Mouse (Mus musculus) urinary bladder, adult 18-20 months (tissue): ENCODE data around the gene Rnf111.
"Not testable (repeated sequence)": the region's sequence is repeated elsewhere in the genome, so short reads cannot be mapped to it uniquely, and the experiment has no call there.

Source experiments
- DNase-seq, 2 experiments: peaks; one replicate each; pipeline ENCODE4 v3.0.0; 2022; ENCODE audit warnings: low spot score in 2 of 2, mixed read lengths in 2 of 2

The Rnf111 gene

DNA sequence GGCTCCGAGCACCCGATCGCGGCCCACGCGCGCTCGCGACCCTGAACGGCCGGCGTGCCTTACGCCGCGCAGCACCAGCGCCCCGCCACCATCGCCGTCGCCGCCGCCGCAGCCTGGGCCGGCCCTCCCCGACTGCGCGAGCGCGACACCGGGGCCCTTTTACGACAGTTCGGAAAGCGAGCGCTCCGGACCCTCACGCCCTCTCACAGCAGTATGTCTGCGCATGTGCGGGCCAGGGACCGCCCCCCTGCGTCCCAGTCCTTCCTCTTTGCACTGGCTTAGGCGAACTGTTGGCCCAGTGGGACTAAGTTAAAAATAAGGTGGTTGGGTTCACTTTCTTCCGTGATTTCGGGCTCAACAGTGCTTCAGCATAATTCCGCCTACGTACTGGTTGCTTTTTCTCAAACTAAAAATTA lies at the start of gene Rnf111:
TSS of gene Rnf111 (minus strand) at position 100 of the 416 bp plus-strand sequence.
- peak; percentile 91 to 96 for DNase-seq

DNA sequence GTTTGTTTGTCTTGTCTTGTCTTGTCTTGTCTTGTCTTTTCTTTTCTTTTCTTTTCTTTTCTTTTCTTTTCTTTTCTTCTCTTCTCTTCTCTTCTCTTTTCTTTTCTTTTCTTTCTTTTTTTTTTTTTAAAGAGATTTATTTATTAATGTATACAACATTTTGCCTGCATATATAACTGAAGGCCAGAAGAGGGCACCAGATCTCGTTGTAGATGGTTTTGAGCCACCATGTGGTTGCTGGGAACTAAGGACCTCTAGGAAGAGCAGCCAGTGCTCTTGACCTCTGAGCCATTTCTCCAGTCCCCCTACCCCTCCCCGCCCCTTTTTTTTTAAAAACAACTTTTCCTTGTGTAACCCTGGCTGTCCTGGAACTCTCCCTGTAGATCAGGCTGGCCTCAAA lies 48.7 kb upstream of the Rnf111 start:
- DNase-seq: not testable (repeated sequence)

DNA sequence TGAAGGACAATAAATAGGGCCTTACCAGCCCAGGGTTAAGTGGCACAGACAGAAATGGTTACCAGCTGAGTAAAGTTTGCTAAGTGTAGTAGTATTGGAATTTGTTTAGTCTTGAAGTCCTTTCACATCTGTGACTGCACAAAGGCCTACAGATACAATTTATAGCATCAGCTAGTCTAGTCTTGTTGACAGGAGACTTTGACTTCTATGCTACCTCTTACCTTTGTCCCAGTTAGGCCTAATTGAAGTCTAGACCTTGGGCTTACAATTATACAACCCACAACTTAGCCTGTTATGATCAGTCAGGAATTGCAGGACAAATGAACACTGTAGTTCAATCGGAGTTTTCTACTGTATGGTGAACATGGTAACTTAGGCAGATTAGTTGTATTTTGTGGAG lies 48.0 kb upstream of the Rnf111 start:
- DNase-seq: no peak

DNA sequence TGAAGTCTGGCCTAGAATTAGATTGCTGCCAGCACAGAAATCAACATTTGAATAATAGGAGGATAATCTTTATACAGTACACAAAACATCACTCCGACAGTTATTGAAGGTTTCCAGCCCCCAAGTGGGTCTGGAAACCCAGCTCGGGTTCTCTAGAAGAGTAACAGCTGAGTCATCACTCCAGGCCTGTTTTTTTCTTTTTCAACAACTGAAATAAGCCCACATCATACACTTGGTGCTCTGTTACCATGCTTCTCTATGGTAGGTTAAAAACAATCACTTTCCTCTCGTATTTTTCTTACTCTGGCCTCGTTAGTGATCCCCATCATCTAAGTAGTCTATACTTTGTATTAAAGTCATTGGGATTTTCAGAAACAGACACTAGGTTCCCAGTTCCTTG lies 44.8 kb upstream of the Rnf111 start:
- no peak for DNase-seq

DNA sequence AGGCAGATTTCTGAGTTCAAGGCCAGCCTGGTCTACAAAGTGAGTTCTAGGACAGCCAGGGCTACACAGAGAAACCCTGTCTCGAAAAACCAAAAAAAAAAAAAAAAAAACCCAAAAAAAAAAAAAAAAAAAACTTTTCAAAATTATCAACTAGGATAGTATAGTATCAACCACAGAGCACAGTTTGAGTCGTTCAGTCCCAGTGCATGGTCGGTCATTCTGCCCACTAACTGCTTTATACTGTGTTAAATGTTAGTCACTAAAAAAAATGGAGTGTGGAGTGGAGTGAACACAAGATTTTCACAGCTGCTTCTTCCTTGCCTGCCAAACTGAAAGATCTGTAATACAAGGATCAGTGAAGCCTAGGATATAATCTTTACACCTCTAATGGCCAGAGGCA lies 43.1 kb upstream of the Rnf111 start:
- DNase-seq: not testable (repeated sequence)

DNA sequence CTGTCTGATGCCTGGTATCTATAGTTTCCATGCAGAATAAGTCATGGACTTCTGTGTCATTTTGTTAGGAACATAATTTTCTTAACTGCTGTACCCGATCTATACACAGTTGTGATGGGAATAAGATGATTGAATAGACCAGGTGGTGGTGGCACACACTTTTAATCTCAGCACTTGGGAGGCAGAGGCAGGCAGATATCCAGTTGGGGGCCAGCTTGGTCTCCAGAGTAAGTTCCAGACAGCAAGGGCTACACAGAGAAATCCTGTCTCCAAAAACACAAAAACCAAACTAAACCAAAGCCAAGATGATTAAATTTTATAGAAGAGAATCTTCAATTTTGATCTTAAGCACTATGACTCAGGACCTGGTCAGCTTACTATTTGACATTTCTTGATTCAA lies 41.3 kb upstream of the Rnf111 start:
- no peak for DNase-seq

DNA sequence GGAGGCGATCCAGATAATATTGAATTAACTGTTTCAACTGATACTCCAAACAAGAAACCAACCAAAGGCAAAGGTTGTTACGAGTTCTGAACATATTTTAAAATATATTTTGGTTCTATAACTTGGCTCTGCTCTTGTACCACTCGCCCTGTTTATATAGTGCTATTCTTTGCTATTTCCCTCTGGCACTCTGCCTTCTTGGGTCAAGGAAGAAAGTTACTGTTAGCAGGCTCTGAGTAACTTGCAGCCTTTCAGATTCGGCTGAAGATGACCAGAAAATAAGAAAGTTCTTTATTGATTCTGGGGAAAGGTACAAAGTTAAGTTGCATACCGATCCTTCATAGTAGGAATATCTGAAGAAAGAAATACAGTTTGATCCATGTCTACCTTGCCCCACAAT lies 40.5 kb upstream of the Rnf111 start:
- DNase-seq: no peak

DNA sequence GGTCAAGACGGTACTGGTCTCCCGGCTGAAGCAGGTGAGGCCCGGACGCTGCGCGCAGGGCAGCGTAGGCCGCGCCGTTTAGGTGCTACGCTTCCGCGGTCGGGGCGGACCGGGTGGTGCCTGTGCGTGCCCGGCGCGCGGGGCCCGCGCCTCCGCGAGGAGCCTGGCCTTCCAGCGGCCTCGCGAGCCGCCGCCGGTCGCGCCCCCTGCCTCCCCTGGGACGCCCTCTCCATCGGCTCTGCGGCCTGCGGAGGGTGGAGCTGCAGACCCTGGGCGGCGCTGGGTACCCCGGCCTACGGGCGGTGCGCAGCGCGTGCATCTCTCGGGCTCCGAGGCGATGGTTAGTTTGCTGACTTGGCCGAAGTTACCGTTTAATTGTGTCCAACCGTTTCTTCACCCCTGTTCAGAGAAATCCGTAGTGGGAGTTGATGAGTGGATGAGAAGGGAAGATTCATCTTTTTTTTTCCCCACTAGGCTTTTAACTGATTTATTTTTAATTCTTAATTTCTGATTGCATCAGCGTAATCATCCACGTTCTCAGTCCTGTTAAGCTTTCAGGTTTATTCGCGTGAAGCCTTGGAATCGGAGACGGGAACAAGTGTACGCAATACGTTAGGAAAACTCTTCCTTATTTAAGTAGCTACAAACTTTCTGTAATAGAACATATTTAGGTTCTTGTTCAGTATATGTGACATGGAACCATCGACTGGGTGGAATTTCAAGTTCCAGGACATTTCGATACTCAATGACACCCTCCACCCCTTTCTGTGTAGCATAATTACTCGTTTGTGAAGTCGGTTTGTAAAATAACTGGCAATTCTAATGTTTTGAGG lies 39.7 kb upstream of the Rnf111 start:
- DNase-seq: no peak

DNA sequence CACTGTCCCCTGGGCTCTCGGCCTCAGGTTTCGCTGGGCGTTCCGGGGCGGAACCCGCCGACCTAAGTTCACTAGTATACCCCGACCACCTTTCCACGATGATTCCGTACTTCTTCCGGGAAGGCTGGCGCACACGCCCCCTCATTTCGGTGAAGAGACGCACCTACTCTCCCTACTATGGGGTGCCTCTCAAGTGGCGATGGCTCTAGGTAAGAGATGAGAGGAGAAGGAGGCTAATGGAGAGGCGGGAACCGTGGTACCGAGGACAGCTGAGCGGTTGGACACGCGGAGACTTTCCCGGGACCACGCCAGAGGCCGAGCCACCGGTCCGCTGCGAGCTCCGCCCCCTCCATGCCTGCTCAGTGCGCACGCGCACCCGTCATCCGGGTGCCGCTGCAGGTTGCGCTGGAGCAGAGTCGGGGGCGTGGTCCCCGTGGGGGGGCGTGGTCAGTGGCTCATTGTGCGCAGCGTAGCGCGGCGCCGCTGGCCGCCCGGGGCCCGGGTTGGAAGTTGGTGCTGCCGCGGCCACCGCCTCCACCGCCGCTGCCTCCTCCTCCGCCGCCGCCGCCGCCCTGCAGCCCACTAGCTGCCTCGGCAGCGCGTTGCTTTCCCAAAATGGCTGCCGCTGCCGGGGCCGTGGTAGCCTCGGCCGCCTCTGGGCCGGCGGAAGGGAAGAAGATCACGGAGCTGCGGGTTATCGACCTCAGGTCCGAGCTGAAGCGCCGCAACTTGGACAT lies 38.9 kb upstream of the Rnf111 start, which contains the start of gene Sltm:
TSS of gene Sltm (plus strand) at position 450 of the 737 bp plus-strand sequence.
- peak; percentile 99 for DNase-seq

DNA sequence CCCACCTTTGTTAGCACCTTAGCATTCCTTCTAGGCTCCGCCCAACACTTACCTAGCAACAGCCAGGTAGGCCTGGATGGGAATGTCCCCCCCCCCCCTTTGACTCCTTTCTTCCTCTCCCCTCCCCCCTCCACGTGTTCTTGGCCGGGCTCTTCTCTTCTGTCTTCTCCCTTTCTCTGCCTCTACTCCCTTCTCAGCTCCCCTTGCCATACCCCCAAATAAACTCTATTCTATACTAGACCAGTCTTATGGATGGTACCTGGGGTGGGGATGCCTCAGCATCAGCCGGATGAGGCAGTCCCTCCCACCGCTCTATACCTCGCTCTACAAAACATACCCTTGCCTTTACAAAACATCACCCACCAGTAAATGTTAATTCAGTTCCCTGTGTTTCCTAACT lies 38.1 kb upstream of the Rnf111 start:
- DNase-seq: no peak

DNA sequence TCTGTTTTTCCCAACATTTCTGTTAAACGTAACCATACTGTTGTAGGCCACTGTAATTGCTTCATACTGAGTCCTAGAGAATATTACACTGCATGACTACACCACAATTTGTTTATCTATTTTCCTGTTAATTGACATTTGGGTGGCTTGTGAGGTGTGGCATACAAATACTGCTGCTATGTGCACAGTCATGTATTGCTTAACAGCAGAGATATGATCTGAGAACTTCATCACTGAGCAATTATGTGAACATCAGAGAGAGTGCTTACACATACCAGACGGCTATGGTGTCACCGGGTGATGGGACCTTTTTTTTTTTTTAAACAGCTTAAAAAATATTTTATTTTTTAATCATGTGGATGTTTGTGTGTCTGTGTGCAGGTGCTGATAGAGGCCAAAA lies 29.8 kb upstream of the Rnf111 start:
- DNase-seq: no peak

DNA sequence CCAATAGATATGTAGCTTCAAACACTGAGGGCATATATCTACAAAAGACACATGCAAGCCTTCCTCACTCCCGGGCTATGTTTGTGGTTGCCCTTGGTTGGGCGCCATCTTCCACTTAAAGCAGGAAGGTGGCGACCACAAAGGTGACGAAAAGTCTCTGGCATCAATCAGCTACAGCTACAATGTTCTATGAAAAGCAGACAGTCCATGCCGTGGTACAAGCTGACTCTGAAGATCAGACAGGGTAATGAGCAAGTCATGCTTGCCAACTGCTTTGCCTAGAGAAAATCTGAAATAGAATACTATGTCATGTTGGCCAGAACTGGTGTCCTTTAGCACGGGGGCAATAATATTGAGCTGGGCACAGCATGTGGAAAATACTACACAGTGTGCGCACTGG lies 20.8 kb upstream of the Rnf111 start:
- DNase-seq: no peak

DNA sequence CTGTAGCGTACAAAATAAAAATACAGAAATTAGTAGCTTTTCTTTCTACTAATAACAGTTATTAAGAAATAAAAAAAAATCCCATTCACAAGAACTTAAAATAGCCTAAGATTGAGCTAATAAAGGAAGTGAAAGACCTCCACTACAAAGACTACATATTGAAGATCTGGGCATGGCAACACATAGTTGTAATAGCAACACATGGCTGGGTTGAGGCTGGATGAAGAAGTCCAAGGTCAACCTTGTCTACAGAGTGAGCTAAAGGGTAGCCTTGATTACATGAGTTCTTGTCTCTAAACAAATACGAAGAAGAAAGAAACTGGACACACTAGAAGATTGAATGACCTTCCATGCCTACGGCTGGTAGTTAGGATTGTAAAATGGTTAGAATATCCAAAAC lies 20.3 kb upstream of the Rnf111 start:
- no peak for DNase-seq

DNA sequence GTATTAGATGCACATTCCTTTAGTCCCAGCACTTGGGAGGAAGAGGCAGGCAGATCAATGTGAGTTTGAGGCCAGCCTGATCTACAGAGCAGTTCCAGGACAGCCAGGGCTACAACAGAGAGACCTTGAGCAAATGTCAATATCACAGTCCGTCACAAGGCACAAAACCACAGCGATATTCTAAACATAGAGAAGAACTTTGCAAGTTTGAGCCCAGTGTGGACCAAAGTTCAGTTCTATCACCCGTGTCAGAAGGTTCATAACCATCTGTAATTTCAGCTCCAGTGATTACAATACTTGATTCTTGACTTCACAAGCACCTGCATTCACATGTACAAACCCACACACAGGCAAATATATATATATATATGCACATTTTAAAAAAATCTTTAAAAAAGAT lies 17.1 kb upstream of the Rnf111 start:
- DNase-seq: no peak

DNA sequence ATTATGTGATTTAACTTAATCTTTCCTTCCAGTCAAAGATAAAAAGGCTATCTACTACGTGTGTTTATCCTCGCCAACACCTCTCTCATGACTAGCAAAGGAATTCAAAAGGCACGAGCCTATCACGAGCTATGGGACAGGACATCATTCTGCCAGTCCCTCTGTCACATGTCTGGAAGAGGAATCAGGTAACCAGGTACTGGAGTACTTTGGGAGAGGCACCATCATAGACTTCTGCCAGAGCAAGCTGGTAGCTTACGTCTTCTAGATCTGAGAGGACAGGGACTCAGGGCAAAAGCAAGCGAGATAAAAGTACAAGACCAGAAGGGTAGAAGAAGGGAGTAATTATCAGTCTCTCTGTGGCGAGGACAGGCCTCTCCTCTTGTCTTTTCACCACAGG lies 8.2 kb upstream of the Rnf111 start:
- no peak for DNase-seq

DNA sequence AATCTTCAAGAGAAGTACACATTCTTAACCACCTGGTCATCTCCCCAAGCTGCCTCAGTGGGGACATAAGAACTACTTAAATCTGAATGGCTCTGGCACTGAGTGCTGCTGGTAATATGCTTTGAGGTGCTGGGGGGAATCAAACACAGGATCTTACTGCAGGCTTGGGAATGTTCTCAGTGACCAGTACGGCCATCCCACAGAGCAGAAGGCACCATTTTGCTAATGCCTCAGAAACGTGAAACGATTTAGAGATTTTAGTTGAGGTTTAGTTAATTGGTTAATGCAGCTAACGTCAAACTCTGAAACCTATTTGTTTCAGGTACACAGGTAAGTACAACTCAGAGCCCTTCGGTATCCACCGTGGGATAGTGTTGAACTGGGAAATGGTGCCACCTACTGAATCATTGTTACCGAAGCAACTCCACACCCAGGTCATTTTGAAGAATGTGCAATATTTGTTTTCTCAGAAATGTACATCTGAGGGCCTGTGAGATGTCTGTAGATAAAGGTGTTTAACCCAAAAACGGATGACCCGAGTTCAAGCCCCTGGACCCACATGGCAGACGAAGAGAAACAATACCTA lies 7.6 kb upstream of the Rnf111 start:
- peak in 1 of 2 experiments; percentile 3 for DNase-seq

DNA sequence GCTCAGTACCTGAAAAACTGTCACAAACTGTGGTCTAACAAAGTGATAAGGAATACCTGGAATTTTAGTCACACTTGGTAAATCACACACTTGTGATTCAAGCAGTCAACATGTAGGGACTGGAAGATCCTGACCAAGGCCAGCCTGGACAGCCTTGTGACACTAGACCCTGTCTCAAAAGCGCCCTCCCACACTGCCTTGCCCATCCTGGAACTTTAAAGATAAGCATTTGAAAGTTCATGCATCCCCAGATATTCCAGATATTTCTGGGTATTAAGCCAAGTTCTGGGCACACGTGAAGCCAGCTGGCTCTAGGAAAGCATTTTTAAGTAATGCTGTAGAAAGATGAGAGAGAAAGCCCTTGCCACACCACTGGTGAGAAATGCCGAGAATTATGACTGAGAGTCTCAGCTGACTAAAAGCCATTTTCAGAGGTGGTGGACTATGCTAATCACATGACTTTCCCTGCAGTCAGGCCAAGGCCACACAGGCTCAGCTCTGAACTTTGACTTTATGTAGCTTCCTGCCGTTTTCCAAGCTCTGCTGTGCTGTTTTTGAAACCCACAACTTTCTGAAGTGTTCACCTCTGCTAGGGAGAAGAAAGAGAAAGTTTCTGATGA lies 6.5 kb upstream of the Rnf111 start:
- DNase-seq: peak in 1 of 2 experiments; percentile 9

DNA sequence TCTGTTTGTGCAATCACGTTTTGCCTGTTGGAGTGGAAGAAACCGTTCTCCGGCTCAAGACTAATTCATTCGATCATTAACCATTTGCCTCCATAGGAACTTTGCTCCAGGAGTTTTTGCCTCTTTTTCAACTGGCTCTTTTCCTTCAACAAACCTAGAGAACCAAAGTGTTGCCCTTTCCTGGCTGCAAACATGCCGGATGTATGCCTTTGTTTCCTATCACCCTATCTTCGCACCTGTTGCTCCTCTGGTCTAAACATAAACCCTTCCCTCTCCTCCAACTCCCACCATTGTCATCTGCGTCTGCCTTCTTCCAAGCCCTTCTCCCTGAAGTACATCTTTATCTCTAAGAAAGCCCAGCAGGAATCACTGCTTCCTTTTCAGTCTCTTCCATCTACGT lies 3.3 kb upstream of the Rnf111 start:
- no peak for DNase-seq

DNA sequence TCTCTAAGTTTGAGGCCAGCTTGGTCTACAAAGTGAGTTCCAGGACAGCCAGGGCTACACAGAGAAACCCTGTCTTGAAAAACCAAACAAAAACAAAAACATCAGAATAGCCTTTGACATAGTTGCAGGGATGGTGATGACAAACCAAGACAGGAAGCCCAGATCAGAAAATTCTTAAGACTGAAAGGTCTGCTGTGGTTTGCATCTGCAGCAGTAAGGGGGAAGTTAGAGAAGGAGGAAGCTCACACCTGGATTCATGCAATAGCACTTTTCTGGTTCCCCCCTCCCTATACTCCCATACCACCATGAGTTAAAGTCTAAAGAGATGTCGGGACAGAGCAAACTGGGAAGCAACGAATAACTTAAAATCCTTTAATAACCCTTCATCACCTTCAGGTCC lies 2.7 kb upstream of the Rnf111 start:
- no peak for DNase-seq

DNA sequence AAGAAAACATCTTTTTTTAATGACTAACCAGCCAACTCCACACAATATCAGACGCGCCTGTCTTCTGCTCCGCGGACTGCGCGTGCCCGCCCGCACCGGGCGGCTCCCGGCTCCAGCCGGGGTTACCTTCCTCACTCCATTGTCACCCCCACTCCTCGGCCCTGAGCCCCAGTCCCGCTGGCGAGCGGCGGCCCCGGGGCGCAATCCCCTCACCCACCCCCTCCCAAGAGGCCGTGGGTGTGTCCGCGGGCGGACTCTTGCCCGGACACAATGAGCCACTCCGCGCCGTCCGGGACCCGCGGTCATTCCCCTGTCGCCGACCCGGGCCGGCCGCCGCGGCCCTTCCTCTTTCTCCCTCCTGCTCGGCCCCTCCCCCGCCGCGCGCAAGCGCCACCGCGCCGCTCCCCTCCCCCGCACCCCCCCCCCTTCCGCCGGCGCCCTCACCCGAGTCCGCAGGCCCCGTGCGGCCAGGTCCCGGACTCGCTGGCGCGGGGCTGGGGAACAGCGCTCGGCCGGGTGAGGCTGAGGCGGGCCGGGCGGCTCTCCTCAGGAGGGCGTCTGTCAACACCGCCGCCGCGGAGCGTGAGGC lies 416 bp downstream of the Rnf111 start:
- peak; percentile 35 to 51 for DNase-seq

DNA sequence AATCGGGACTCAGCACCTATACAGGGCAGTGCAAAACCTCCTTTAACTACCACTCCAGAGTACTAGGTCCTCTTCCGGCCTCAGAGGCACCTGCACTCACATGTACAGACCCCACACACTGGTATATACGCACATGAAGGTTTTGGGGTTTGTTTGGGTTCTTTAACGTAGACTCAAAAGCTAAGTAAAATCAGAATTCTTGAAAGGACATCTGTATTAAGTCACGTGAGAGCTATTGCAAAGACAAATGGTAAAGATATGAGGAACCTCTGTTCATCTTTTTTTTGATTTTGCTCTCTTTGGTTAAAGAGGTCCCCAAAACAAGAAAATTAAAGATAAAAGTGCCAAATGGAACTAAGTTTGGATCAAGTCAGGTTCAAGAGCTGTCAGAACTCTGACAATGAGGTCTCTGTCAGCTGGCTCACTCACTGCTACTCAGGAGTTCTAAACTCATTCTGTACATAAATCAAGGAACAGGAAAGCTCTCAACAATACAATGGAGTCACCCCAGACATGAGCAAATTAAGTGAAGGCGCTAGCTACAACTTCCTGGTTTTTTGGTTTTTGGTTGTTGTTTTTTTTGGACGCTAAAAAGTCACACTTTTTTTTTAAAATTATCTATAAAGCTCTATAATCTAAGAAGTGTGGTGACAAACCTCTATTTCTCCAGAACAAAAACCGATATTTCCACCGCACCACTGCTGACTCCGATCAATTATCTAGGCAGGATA lies 1.1 kb downstream of the Rnf111 start:
- no peak for DNase-seq
